In the genomic region with DNA sequence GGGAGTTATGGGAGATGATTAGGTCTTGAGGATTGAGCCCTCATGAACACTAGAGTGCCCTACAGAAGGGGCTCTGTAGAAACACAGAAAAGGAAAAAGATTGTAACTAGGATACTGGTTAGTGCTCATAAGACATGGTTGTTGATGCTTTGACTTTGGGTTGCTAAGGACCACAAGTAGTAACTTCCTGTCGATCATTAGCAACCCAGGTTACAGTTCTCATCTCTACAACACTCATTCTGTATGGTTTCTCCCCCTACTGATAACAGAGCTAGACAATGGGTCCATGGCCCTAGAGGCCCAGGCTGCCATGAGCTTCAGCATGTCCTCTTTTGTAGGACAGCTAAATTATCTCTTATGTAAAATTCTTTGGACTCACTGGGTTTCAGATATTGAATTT, we compare ENCODE assay signal across 19 mouse cellular contexts.
DNase-seq lines count a peak whose midpoint lies in the region; ATAC-seq lines count a peak whose summit lies in the region.
"Had no signal": no experiment of that assay in that cellular context is flagged by ENCODE, and none has a peak within 500 bp of the region (broad histone marks: within the 10 kb centered on the region; RNA-seq: fewer than 3 reads in every experiment).

No protein-coding gene starts in this region.

- no peak overlapping the region for H3K9ac ChIP-seq in midbrain, embryonic 11.5 days (ENCODE audit: low read length)
- H3K9ac ChIP-seq in midbrain, embryonic 16.5 days (ENCODE audit: low read depth, low read length) = no peak overlapping the region
- no peak overlapping the region for H3K9ac ChIP-seq in heart, embryonic 12.5 days
- H3K9ac ChIP-seq: embryonic facial prominence, embryonic 12.5 days; forebrain, embryonic 13.5 days; forebrain, embryonic 15.5 days; forebrain, postnatal 0 days had no signal

- DNase-seq in midbrain, embryonic 11.5 days (ENCODE audit: low spot score, missing footprints) = peak; percentile 28
- no peak for DNase-seq in retina, postnatal 1 day
- DNase-seq: adrenal gland, adult 8-10 months; adrenal gland, postnatal 14 days; adrenal gland, postnatal 36 days; cerebellum, adult 11-12 months; cerebellum, adult 2 months; cerebellum, adult 9-10 months; cerebellum, postnatal 10 days; cerebellum, postnatal 25 days; forebrain, postnatal 0 days had no signal

- peaks cover 8% of the 10 kb centered on the region; the same call in 1 of the 2 replicates for H3K4me1 ChIP-seq in midbrain, embryonic 11.5 days (ENCODE audit: control insufficient read depth, insufficient read depth, low read length)
- H3K4me1 ChIP-seq in midbrain, embryonic 16.5 days (ENCODE audit: control insufficient read depth, insufficient read depth, low read length) = peaks cover 9% of the 10 kb centered on the region
- peaks cover 17% of the 10 kb centered on the region for H3K4me1 ChIP-seq in heart, embryonic 12.5 days (replicated peaks)

- no peaks in the 10 kb centered on the region for H3K9me3 ChIP-seq in midbrain, embryonic 11.5 days (ENCODE audit: control insufficient read depth, low read length)
- no peaks in the 10 kb centered on the region for H3K9me3 ChIP-seq in midbrain, embryonic 16.5 days (replicated peaks; ENCODE audit: control insufficient read depth, low read length, poor library complexity, severe bottlenecking)
- no peaks in the 10 kb centered on the region for H3K9me3 ChIP-seq in heart, embryonic 12.5 days (replicated peaks)
- H3K9me3 ChIP-seq: embryonic facial prominence, embryonic 10.5 days; embryonic facial prominence, embryonic 12.5 days; forebrain, embryonic 13.5 days; forebrain, embryonic 15.5 days had no signal

- H3K4me3 ChIP-seq in midbrain, embryonic 11.5 days (ENCODE audit: low read depth, low read length) = no peak overlapping the region
- H3K4me3 ChIP-seq in midbrain, embryonic 16.5 days (ENCODE audit: low read depth, low read length) = no peak overlapping the region
- H3K4me3 ChIP-seq in heart, embryonic 12.5 days = no peak overlapping the region
- H3K4me3 ChIP-seq: embryonic facial prominence, embryonic 10.5 days; embryonic facial prominence, embryonic 12.5 days; forebrain, embryonic 13.5 days; forebrain, embryonic 15.5 days had no signal

- WGBS in midbrain, embryonic 11.5 days = 96% methylated on average over 1 of the region's 1 CpGs
- 83% methylated on average over 1 of the region's 1 CpGs for WGBS in midbrain, embryonic 16.5 days
- 94% methylated on average over 1 of the region's 1 CpGs for WGBS in heart, embryonic 12.5 days

- H3K36me3 ChIP-seq in midbrain, embryonic 11.5 days (ENCODE audit: control insufficient read depth, insufficient read depth, low read length) = no peaks in the 10 kb centered on the region
- H3K36me3 ChIP-seq in midbrain, embryonic 16.5 days (ENCODE audit: control insufficient read depth, insufficient read depth, low read length) = no peaks in the 10 kb centered on the region
- H3K36me3 ChIP-seq in heart, embryonic 12.5 days = no peaks in the 10 kb centered on the region
- H3K36me3 ChIP-seq: embryonic facial prominence, embryonic 10.5 days; embryonic facial prominence, embryonic 12.5 days; forebrain, embryonic 15.5 days had no signal

- no peak overlapping the region for H3K4me2 ChIP-seq in midbrain, embryonic 11.5 days
- no peak overlapping the region for H3K4me2 ChIP-seq in midbrain, embryonic 16.5 days (ENCODE audit: low read length)
- no peak overlapping the region for H3K4me2 ChIP-seq in heart, embryonic 12.5 days
- H3K4me2 ChIP-seq: embryonic facial prominence, embryonic 12.5 days; forebrain, embryonic 13.5 days; forebrain, embryonic 15.5 days had no signal

- H3K27ac ChIP-seq in midbrain, embryonic 11.5 days (ENCODE audit: low read depth, low read length) = no peak overlapping the region
- H3K27ac ChIP-seq in midbrain, embryonic 16.5 days (ENCODE audit: low read length) = no peak overlapping the region
- no peak overlapping the region for H3K27ac ChIP-seq in heart, embryonic 12.5 days (ENCODE audit: poor library complexity, severe bottlenecking)
- H3K27ac ChIP-seq: embryonic facial prominence, embryonic 10.5 days; embryonic facial prominence, embryonic 12.5 days; forebrain, embryonic 13.5 days; forebrain, embryonic 15.5 days had no signal

- no peaks in the 10 kb centered on the region for H3K27me3 ChIP-seq in midbrain, embryonic 11.5 days (ENCODE audit: control insufficient read depth, insufficient read depth, low read length)
- no peaks in the 10 kb centered on the region for H3K27me3 ChIP-seq in midbrain, embryonic 16.5 days (ENCODE audit: control insufficient read depth, insufficient read depth, low read depth, low read length)
- H3K27me3 ChIP-seq in heart, embryonic 12.5 days (replicated peaks) = no peaks in the 10 kb centered on the region
- H3K27me3 ChIP-seq: embryonic facial prominence, embryonic 12.5 days; forebrain, embryonic 13.5 days; forebrain, embryonic 15.5 days had no signal

- no peak for ATAC-seq in midbrain, embryonic 11.5 days (ENCODE audit: low FRiP score)
- ATAC-seq in midbrain, embryonic 16.5 days = no peak
- ATAC-seq in CD4-positive, CD25-positive, alpha-beta regulatory T cell, adult 4 months = peak; percentile 80
- ATAC-seq in inflammation-experienced regulatory T-cells, adult 6 months = peak; percentile 56
- no peak for ATAC-seq in heart, embryonic 12.5 days (ENCODE audit: insufficient number of reproducible peaks, low FRiP score)
- ATAC-seq: forebrain, embryonic 13.5 days; forebrain, embryonic 15.5 days; forebrain, postnatal 0 days had no signal

Comparison
In these comparisons a context has a peak if more than half of its experiments do, and no peak if none do; other contexts are left out.
1. ATAC-seq: peak in CD4-positive, CD25-positive, alpha-beta regulatory T cell, adult 4 months (single experiment) and inflammation-experienced regulatory T-cells, adult 6 months (single experiment); none in midbrain, embryonic 11.5 days (single experiment), midbrain, embryonic 16.5 days (single experiment) and heart, embryonic 12.5 days (single experiment).